10 mouse cellular contexts compared by ENCODE assay signal in the genomic region with DNA sequence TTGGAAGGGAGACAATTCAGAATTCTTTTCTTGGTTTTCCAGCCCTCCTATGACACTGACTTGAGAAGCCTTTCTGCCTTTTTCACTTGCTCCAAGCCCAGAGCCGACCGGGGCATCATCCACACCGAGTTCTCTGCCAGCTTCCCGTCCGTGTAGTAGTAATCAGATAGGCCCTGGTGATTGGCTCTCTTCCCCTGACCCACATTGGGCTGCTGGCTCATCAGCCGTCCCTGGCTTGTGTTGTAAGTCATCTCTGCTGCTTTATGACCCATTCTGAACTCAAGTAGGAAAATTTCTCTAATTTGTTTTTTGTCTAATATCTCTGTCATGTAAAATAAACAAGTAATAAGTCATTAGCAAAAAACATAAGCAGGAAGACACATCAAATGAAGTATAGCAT.
A peak's percentile ranks its signal among the peaks of the same experiment; 100 is the strongest.
DNase-seq lines count a peak whose midpoint lies in the region; ATAC-seq and TF ChIP-seq lines count a peak whose summit lies in the region.
"Had no signal": no experiment of that assay in that cellular context is flagged by ENCODE, and none has a peak within 500 bp of the region (broad histone marks: within the 10 kb centered on the region; RNA-seq: fewer than 3 reads in every experiment).

No protein-coding gene starts in this region.

- WGBS in lung, postnatal 0 days, result 56% methylated on average over 6 of the region's 6 CpGs
- 55% methylated on average over 6 of the region's 6 CpGs for WGBS in lung, adult 2 months
- 78% methylated on average over 6 of the region's 6 CpGs for WGBS in forebrain, embryonic 14.5 days
- 70% methylated on average over 6 of the region's 6 CpGs for WGBS in midbrain, embryonic 16.5 days

- no peak overlapping the region for H3K4me3 ChIP-seq in lung, postnatal 0 days (ENCODE audit: low read depth, low read length)
- H3K4me3 ChIP-seq in lung, adult 2 months (replicated peaks; ENCODE audit: extremely low read depth, low read depth, low read length), result no peak overlapping the region
- no peak overlapping the region for H3K4me3 ChIP-seq in forebrain, embryonic 14.5 days (ENCODE audit: low read depth, low read length)
- H3K4me3 ChIP-seq in midbrain, embryonic 16.5 days (ENCODE audit: low read depth, low read length), result no peak overlapping the region
- H3K4me3 ChIP-seq: limb, embryonic 12.5 days had no signal

- H3K4me1 ChIP-seq in lung, postnatal 0 days (ENCODE audit: insufficient read depth, low read depth, low read length), result no peaks in the 10 kb centered on the region; the same call in 1 of the 2 replicates
- H3K4me1 ChIP-seq in lung, adult 2 months (ENCODE audit: control insufficient read depth, insufficient read depth, low read length), result no peaks in the 10 kb centered on the region
- H3K4me1 ChIP-seq in forebrain, embryonic 14.5 days (ENCODE audit: control insufficient read depth, insufficient read depth, low read length), result peaks cover 4% of the 10 kb centered on the region; the same call in 1 of the 2 replicates
- H3K4me1 ChIP-seq in midbrain, embryonic 16.5 days (ENCODE audit: control insufficient read depth, insufficient read depth, low read length), result peaks cover 3% of the 10 kb centered on the region

- H3K27ac ChIP-seq in lung, postnatal 0 days (ENCODE audit: low read length), result no peak overlapping the region
- H3K27ac ChIP-seq in forebrain, embryonic 14.5 days (ENCODE audit: low read depth, low read length), result no peak overlapping the region
- no peak overlapping the region for H3K27ac ChIP-seq in midbrain, embryonic 16.5 days (ENCODE audit: low read length)
- H3K27ac ChIP-seq: limb, embryonic 12.5 days had no signal

- TF ChIP-seq CTCF in lung, postnatal 0 days (IDR thresholded peaks at IDR 0.05), result no peak
- TF ChIP-seq CTCF in lung, adult 2 months (IDR thresholded peaks at IDR 0.05; ENCODE audit: insufficient read depth, low read length), result no peak

- no peaks in the 10 kb centered on the region for H3K36me3 ChIP-seq in lung, postnatal 0 days (ENCODE audit: insufficient read depth, low read length)
- H3K36me3 ChIP-seq in forebrain, embryonic 14.5 days (ENCODE audit: control insufficient read depth, insufficient read depth, low read length), result no peaks in the 10 kb centered on the region
- H3K36me3 ChIP-seq in midbrain, embryonic 16.5 days (ENCODE audit: control insufficient read depth, insufficient read depth, low read length), result no peaks in the 10 kb centered on the region

- ATAC-seq in lung, postnatal 0 days, result no peak
- ATAC-seq in forebrain, embryonic 14.5 days, result no peak
- no peak for ATAC-seq in midbrain, embryonic 16.5 days
- ATAC-seq: intestine, embryonic 16.5 days had no signal

- H3K9me3 ChIP-seq in lung, postnatal 0 days (ENCODE audit: low read length), result no peaks in the 10 kb centered on the region
- H3K9me3 ChIP-seq in forebrain, embryonic 14.5 days (replicated peaks; ENCODE audit: control insufficient read depth, low read length), result no peaks in the 10 kb centered on the region
- H3K9me3 ChIP-seq in midbrain, embryonic 16.5 days (replicated peaks; ENCODE audit: control insufficient read depth, low read length, poor library complexity, severe bottlenecking), result no peaks in the 10 kb centered on the region
- H3K9me3 ChIP-seq: limb, embryonic 12.5 days had no signal

- no peak overlapping the region for H3K9ac ChIP-seq in lung, postnatal 0 days (replicated peaks; ENCODE audit: low read depth)
- H3K9ac ChIP-seq in forebrain, embryonic 14.5 days (ENCODE audit: low read length), result no peak overlapping the region
- no peak overlapping the region for H3K9ac ChIP-seq in midbrain, embryonic 16.5 days (ENCODE audit: low read depth, low read length)
- H3K9ac ChIP-seq: limb, embryonic 12.5 days had no signal

- H3K4me2 ChIP-seq in lung, postnatal 0 days (replicated peaks; ENCODE audit: low read depth, low read length), result no peak overlapping the region
- no peak overlapping the region for H3K4me2 ChIP-seq in forebrain, embryonic 14.5 days (ENCODE audit: low read length)
- H3K4me2 ChIP-seq in midbrain, embryonic 16.5 days (ENCODE audit: low read length), result no peak overlapping the region
- H3K4me2 ChIP-seq: limb, embryonic 12.5 days had no signal

- TF ChIP-seq POLR2A in lung, adult 2 months (IDR thresholded peaks at IDR 0.05; ENCODE audit: borderline replicate concordance, extremely low read depth, low read depth, low read length), result no peak

- no peak for TF ChIP-seq EP300 in lung, postnatal 0 days (IDR thresholded peaks at IDR 0.05)

- DNase-seq in lung, postnatal 0 days (ENCODE audit: low spot score), result peak; percentile 16
- DNase-seq in lung, adult 2 months, result no peak
- DNase-seq in cerebellum, adult 11 months, result peak; percentile 35
- peak; percentile 55 to 57 for DNase-seq in cerebellum, postnatal 36 days
- peak; percentile 70 for DNase-seq in skeletal muscle tissue, adult 2 months (ENCODE audit: low read depth, low spot score)
- no peak for DNase-seq in forebrain, embryonic 14.5 days (ENCODE audit: low spot score)
- DNase-seq: thymus, postnatal 4 days had no signal

- no peaks in the 10 kb centered on the region for H3K27me3 ChIP-seq in lung, postnatal 0 days (replicated peaks; ENCODE audit: insufficient read depth, low read length)
- H3K27me3 ChIP-seq in forebrain, embryonic 14.5 days (replicated peaks; ENCODE audit: control insufficient read depth, insufficient read depth, low read length), result no peaks in the 10 kb centered on the region
- no peaks in the 10 kb centered on the region for H3K27me3 ChIP-seq in midbrain, embryonic 16.5 days (ENCODE audit: control insufficient read depth, insufficient read depth, low read depth, low read length)
- H3K27me3 ChIP-seq: limb, embryonic 12.5 days had no signal

Comparison
In these comparisons a context has a peak if more than half of its experiments do, and no peak if none do; other contexts are left out.
1. DNase-seq: peak in lung, postnatal 0 days (single experiment), cerebellum, adult 11 months (single experiment), cerebellum, postnatal 36 days (2 of 2) and skeletal muscle tissue, adult 2 months (single experiment); none in lung, adult 2 months (single experiment) and forebrain, embryonic 14.5 days (single experiment).